Mouse (Mus musculus): Measurements from ENCODE around the gene Ephb2.

DNA sequence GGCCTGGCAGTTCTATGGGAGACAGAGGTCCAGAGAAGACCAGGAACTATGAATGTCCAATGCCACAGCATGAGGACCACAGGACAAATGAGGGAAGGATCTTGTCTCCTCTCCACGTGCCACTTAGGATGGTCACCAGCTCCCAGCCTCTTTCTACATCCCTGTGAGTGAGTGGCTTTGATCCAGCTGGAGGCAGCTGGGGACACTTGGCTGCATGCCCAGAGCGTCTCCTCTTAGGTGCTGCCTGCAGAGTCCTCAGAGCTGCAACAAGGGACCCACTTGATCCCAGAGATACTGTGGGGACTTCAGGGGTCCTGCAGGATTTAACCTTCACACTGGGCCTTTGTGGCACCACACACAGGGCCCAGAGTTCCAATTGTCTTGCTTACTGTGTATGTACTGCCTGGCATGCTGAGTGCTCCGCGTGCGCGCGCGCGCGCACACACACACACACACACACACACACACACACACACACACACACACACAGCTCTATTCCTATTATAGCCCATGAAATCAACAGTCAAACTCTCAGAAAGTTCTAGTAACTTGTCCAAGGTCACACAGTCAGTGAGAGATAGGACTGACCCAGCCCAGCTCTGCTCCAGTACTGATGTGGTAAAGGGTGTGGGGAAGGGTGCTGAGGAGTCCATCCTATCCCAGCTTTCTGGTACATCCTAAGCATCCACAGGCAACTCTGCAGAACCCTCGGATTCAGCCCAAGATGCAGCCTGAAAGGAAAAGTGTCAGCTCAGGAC lies 204.4 kb downstream of the Ephb2 start:
- no peak for TF ChIP-seq POLR2A (IDR thresholded peaks at IDR 0.05; ENCODE audit: low read depth, low read length)
- TF ChIP-seq CTCF (conservative IDR thresholded peaks at IDR 0.05 in 1 of 2, IDR thresholded peaks at IDR 0.05 in 1 of 2; ENCODE audit: low read depth in 2 of 2, low read length in 2 of 2) = no peak
- no peak for TF ChIP-seq BHLHE40 (IDR thresholded peaks at IDR 0.05; ENCODE audit: low read depth, low read length)
- TF ChIP-seq ETS1 (conservative IDR thresholded peaks at IDR 0.05; ENCODE audit: low read depth, low read length) = no peak
- TF ChIP-seq IRF4 (IDR thresholded peaks at IDR 0.05; ENCODE audit: low read depth, low read length) = no peak
